Mouse (Mus musculus) retina, embryonic 14.5 days (tissue): ENCODE measurements at regions not wholly inside any gene's neighbourhood (a gene's known extent, or its start where the extent isn't known, plus 50 kb on each side); places are given as distances from the start of the nearest gene placed in this dataset.
"Not testable (repeated sequence)": the region's sequence is repeated elsewhere in the genome, so short reads cannot be mapped to it uniquely, and the experiment has no call there.

Experiments used
- DNase-seq: peaks from one replicate; pipeline ENCODE4 v3.0.0-alpha.2; 2015; ENCODE audit warnings: low spot score

- no peak for DNase-seq
Measured at GRCm38 (mm10) chr13:5545521-5545920, 315.8 kb upstream of the Klf6 start.

GRCm38 (mm10) chr13:5546011-5546410, 315.3 kb upstream of the Klf6 start:
- DNase-seq = no peak

GRCm38 (mm10) chr13:5546937-5547336, 314.3 kb upstream of the Klf6 start:
- DNase-seq = no peak

- DNase-seq = no peak
Measured at GRCm38 (mm10) chr13:5548768-5549167, 312.5 kb upstream of the Klf6 start.

GRCm38 (mm10) chr13:5549175-5549574, 312.1 kb upstream of the Klf6 start:
- no peak for DNase-seq

GRCm38 (mm10) chr13:5549747-5550146, 311.5 kb upstream of the Klf6 start:
- DNase-seq = no peak

GRCm38 (mm10) chr13:5550354-5550753, 310.9 kb upstream of the Klf6 start:
- DNase-seq = no peak

GRCm38 (mm10) chr13:5551131-5551530, 310.2 kb upstream of the Klf6 start:
- DNase-seq = no peak

GRCm38 (mm10) chr13:5553461-5553860, 307.8 kb upstream of the Klf6 start:
- no peak for DNase-seq

GRCm38 (mm10) chr13:5558095-5558494, 303.2 kb upstream of the Klf6 start:
- no peak for DNase-seq

GRCm38 (mm10) chr13:5566479-5566878, 294.8 kb upstream of the Klf6 start:
- DNase-seq = no peak

- no peak for DNase-seq
Measured at GRCm38 (mm10) chr13:5566896-5567295, 294.4 kb upstream of the Klf6 start.

- no peak for DNase-seq
Measured at GRCm38 (mm10) chr13:5569579-5569978, 291.7 kb upstream of the Klf6 start.

GRCm38 (mm10) chr13:5570386-5570785, 290.9 kb upstream of the Klf6 start:
- DNase-seq = no peak

- no peak for DNase-seq
Measured at GRCm38 (mm10) chr13:5576568-5576967, 284.7 kb upstream of the Klf6 start.

- not testable (repeated sequence) for DNase-seq
Measured at GRCm38 (mm10) chr13:5583681-5584080, 277.6 kb upstream of the Klf6 start.

GRCm38 (mm10) chr13:5587196-5587595, 274.1 kb upstream of the Klf6 start:
- no peak for DNase-seq

GRCm38 (mm10) chr13:5591286-5591685, 270.0 kb upstream of the Klf6 start:
- no peak for DNase-seq

GRCm38 (mm10) chr13:5591837-5592555, 269.3 kb upstream of the Klf6 start:
- DNase-seq = peak; percentile 42

GRCm38 (mm10) chr13:5592556-5593061, 268.7 kb upstream of the Klf6 start:
- peak; percentile 15 for DNase-seq

- DNase-seq = no peak
Measured at GRCm38 (mm10) chr13:5601648-5602047, 259.6 kb upstream of the Klf6 start.

GRCm38 (mm10) chr13:5603905-5604596, 257.2 kb upstream of the Klf6 start:
- peak; percentile 44 for DNase-seq

- no peak for DNase-seq
Measured at GRCm38 (mm10) chr13:5605418-5605817, 255.9 kb upstream of the Klf6 start.
